Mouse (Mus musculus) liver, postnatal 0 days (tissue): Measurements from ENCODE around the gene Ppp1r35.

Experiments used
- CTCF ChIP-seq: sonication (generic); IDR thresholded peaks from 2 replicates; pipeline ENCODE4 v1.5.1; 2016; ENCODE audit warnings: antibody characterized with exemption, low read depth
- EP300 ChIP-seq: IDR thresholded peaks from 2 replicates; pipeline ENCODE4 v1.6.1; 2016; ENCODE audit warnings: antibody characterized with exemption, low read depth, mild to moderate bottlenecking

DNA sequence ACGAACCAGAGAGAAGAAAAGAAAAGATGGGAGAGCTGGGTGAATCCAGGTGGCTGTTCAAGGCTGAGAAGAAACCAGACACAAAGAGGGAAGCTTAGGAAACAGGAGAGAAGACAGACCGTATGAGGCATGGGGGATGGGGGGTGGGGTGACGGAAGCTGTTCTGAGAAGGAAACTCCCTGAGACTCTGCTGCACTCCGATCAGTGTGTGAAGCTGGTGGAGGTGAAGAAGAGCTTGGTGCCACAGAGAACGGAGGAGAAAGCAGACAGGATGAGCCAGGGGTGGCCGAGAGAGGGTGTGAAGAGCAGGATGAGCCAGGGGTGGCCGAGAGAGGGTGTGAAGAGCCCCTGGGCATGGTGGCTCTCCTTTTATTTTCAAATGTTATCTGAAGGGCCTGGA, 47.8 kb downstream of the Ppp1r35 start:
- TF ChIP-seq CTCF, result no peak
- TF ChIP-seq EP300, result no peak
